Mouse (Mus musculus) heart, postnatal 0 days (tissue): ENCODE measurements around the gene Psmd9. TPM values are rescaled to one million over a fixed set of nuclear protein-coding genes. Genes with fewer than 3 reads are reported as not detected.

Experiments
- ATAC-seq: fragments of 200-750 bp; cut with Nextera tagmentation; 2 replicates; pipeline ENCODE4 v1.8.0; 2017; ENCODE audit warnings: low read depth, moderate number of reproducible peaks, moderate library complexity; ENCODE audit not compliant: insufficient read depth
- DNase-seq: peaks from one replicate; pipeline ENCODE4 v3.0.0-alpha.2; 2016; ENCODE audit warnings: low spot score
- H3K27ac ChIP-seq: fragments of 300-500 bp; sonication (generic); 2 replicates; pipeline ENCODE4 v1.5.1; 2014; ENCODE audit warnings: low read depth, mild to moderate bottlenecking
- H3K27me3 ChIP-seq: fragments of 300-500 bp; sonication (generic); 2 replicates; pipeline ENCODE4 v1.6.1; 2014; ENCODE audit warnings: low read length, mixed read lengths; ENCODE audit not compliant: control insufficient read depth, insufficient read depth
- H3K36me3 ChIP-seq: fragments of 300-500 bp; sonication (generic); replicated peaks from 2 replicates; pipeline ENCODE4 v1.6.1; 2014; ENCODE audit warnings: low read length, mixed read lengths; ENCODE audit not compliant: control insufficient read depth, insufficient read depth
- H3K4me1 ChIP-seq: fragments of 300-500 bp; sonication (generic); 2 replicates; pipeline ENCODE4 v1.6.1; 2014; ENCODE audit warnings: antibody characterized with exemption; ENCODE audit not compliant: control insufficient read depth, insufficient read depth
- H3K4me2 ChIP-seq: fragments of 300-500 bp; sonication (generic); 2 replicates; pipeline ENCODE4 v1.6.1; 2014; ENCODE audit warnings: low read depth, mild to moderate bottlenecking, low read length, moderate library complexity
- H3K4me3 ChIP-seq: fragments of 300-500 bp; sonication (generic); 2 replicates; pipeline ENCODE4 v1.5.1; 2014; ENCODE audit warnings: low read depth, low read length
- H3K9ac ChIP-seq: fragments of 300-500 bp; sonication (generic); replicated peaks from 2 replicates; pipeline ENCODE4 v1.6.1; 2014; ENCODE audit warnings: low read depth, low read length, mixed read lengths
- H3K9me3 ChIP-seq: fragments of 300-500 bp; sonication (generic); replicated peaks from 2 replicates; pipeline ENCODE4 v1.6.1; 2016; ENCODE audit warnings: low read length; ENCODE audit not compliant: control insufficient read depth
- CTCF ChIP-seq: IDR thresholded peaks from 2 replicates; pipeline ENCODE4 v1.5.1; 2016; ENCODE audit warnings: antibody characterized with exemption, control low read depth, low read depth
- EP300 ChIP-seq: IDR thresholded peaks from 2 replicates; pipeline ENCODE4 v1.6.1; 2016; ENCODE audit warnings: antibody characterized with exemption, low read depth
- WGBS: fragments of 180-500 bp; shearing (Covaris S2); extraction: QIAGEN DNeasy Blood & Tissue Kit; methylation state at CpG from one replicate; pipeline ENCODE4 v1.1.7; 2014; 5-methylcytosine and 5-hydroxymethylcytosine counted together
- polyA plus RNA-seq: library from polyadenylated mRNA; unstranded; fragments of >200 nt; fragmentation: Nextera tagmentation; extraction: Ambion mirVana; gene quantifications from 2 replicates; pipeline ENCODE4 v1.2.1, GENCODE M21; 2015
- total RNA-seq: library from RNA; depleted of rRNA; stranded (reverse); fragments of >200 nt; gene quantifications from 2 replicates; pipeline ENCODE4 v1.2.3, GENCODE M21; 2014; ENCODE audit warnings: low replicate concordance; rRNA removed

The Psmd9 gene
- total and polyA plus RNA-seq, 2 experiments from 2014 or later, result 11.2 to 54.9 TPM

DNA sequence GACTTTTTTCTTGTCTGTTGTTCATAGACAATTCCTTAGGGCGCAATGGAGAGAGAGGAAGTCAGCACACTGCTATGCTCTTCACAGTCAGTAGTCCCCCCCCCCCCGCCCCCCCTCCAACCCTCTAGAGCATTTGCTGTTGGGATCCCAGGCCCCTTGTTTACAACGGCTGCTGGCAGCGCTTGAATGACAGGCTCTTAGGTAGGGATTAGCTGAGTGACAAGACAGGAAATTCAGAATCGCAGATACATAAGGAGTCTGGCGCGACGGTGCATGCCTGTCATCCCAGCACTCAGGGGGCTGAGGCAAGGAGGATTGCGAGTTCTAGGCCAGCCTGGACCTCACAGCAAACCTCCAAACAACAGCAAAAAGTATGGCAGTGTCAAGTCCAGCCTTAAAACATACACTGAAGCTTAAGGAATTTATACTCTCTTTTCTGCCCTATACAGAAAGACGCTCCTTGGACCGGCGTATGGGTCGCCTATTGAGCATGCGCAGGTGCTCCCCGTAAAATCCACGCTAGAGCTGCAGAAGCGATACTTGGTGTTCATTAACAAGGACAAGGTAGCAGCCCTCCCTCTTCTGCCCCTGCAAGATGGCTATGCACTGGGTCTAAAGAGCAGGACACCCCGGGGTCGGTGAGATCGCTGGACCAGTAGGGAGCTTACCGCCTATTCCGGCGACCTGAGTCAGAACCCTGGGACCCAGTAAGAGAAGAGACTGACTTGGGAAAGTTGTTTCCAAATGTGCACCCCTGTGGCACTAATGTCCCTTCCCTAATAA, 128.0 kb downstream of the Psmd9 start:
- H3K4me2 ChIP-seq, result no peak overlapping the region

DNA sequence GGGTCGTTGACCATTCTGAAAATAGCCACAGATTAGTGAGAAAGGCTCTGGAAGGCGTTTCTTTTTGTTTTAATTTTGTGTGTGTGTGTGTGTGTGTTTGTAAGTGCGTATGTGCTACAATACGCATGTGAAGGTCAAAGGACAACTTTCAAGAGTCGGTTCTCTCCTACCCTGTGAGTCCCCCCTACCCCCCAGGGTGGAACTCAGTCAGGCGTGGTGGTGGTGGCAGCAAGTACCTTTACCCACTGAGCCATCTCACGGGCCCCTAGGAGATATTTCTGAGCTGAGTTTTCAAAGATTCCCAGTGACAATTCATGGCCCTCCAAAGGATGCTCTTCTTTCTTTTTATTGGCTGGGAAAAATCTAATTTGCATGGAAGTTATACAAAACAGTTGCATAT, 128.6 kb downstream of the Psmd9 start:
- H3K4me2 ChIP-seq, result no peak overlapping the region
- no peaks in the 10 kb centered on the region for H3K27me3 ChIP-seq
- no peak for TF ChIP-seq EP300
- TF ChIP-seq CTCF, result no peak
- H3K4me1 ChIP-seq, result peaks cover 21% of the 10 kb centered on the region
- H3K9ac ChIP-seq, result no peak overlapping the region
- WGBS, result 72% methylated on average over 7 of the region's 7 CpGs
- no peak overlapping the region for H3K27ac ChIP-seq
- ATAC-seq (no peak), DNase-seq (no peak)
- no peak overlapping the region for H3K4me3 ChIP-seq
- no peaks in the 10 kb centered on the region for H3K9me3 ChIP-seq
- H3K36me3 ChIP-seq, result no peaks in the 10 kb centered on the region

More for the DNA sequence above, 128.0 kb downstream of the Psmd9 start:
- Histone ChIP-seq H3K9ac (no peak overlapping the region), H3K9me3 (no peaks in the 10 kb centered on the region), H3K36me3 (no peaks in the 10 kb centered on the region), H3K27me3 (no peaks in the 10 kb centered on the region), H3K4me1 (peaks cover 18% of the 10 kb centered on the region), H3K27ac (no peak overlapping the region), H3K4me3 (no peak overlapping the region)
- ATAC-seq, result 0 out of 2 replicates have a peak, but pooled peaks have one; percentile 13
- no peak for DNase-seq
- 57% methylated on average over 23 of the region's 23 CpGs for WGBS
- TF ChIP-seq CTCF, result no peak
- no peak for TF ChIP-seq EP300

DNA sequence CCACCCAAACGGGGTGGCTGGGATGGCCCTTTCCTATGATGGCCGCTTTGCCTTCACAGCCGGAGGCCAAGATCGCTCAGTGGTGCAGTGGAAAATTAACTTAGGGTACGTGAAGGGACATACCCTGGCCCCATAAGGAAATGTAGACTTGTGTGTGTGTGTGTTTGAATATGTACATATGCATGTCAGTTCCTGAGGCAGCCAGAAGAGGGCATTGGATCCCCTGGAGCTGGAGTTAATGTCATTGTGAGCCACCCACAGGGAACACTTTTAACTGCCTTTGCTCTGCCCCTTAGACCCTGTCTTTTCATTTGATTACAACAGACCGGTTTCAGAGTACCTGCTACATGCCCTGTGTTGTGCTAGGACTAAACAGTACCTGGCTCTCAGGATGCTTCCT, 129.3 kb downstream of the Psmd9 start:
- Histone ChIP-seq H3K4me1 (peaks cover 21% of the 10 kb centered on the region), H3K9ac (no peak overlapping the region), H3K4me3 (no peak overlapping the region), H3K27ac (no peak overlapping the region), H3K4me2 (no peak overlapping the region), H3K36me3 (no peaks in the 10 kb centered on the region), H3K27me3 (no peaks in the 10 kb centered on the region), H3K9me3 (no peaks in the 10 kb centered on the region)
- no peak for DNase-seq
- 91% methylated on average over 6 of the region's 6 CpGs for WGBS
- no peak for TF ChIP-seq EP300
- TF ChIP-seq CTCF, result peak; percentile 19; the same call in 1 of the 2 replicates
- ATAC-seq, result no peak

Other genes with a start within 250 kb of the Psmd9 start
- gene Kdm2b, start 179.6 kb upstream of the Psmd9 start, total RNA-seq, result 29.3 and 38.8 TPM in 2 replicates
- gene Kdm2b, start 179.6 kb upstream of the Psmd9 start, polyA plus RNA-seq, result 12.4 and 14.7 TPM in 2 replicates
- gene Orai1, start 154.3 kb upstream of the Psmd9 start, total RNA-seq, result 23.9 and 43.4 TPM in 2 replicates
- gene Orai1, start 154.3 kb upstream of the Psmd9 start, polyA plus RNA-seq, result 18.7 and 21.2 TPM in 2 replicates
- not detected in 2 replicates for gene Morn3, start 122.4 kb upstream of the Psmd9 start, total RNA-seq
- gene Morn3, start 122.4 kb upstream of the Psmd9 start, polyA plus RNA-seq, result 0.36 TPM in 1 of 2 replicates, not detected in the other
- gene Tmem120b, start 101.0 kb upstream of the Psmd9 start, total RNA-seq, result 6.5 and 8.7 TPM in 2 replicates
- 10.7 and 11.1 TPM in 2 replicates for gene Tmem120b, start 101.0 kb upstream of the Psmd9 start, polyA plus RNA-seq
- 1.4 and 2.1 TPM in 2 replicates for gene Rhof, start 36.7 kb upstream of the Psmd9 start, total RNA-seq
- 0.71 and 1.1 TPM in 2 replicates for gene Rhof, start 36.7 kb upstream of the Psmd9 start, polyA plus RNA-seq
- gene Setd1b, start 27.2 kb upstream of the Psmd9 start, total RNA-seq, result 5.5 and 6.1 TPM in 2 replicates
- 4.9 and 5.1 TPM in 2 replicates for gene Setd1b, start 27.2 kb upstream of the Psmd9 start, polyA plus RNA-seq
- gene Hpd, start 13.3 kb downstream of the Psmd9 start, total RNA-seq, result 0.43 and 0.92 TPM in 2 replicates
- not detected in 2 replicates for gene Hpd, start 13.3 kb downstream of the Psmd9 start, polyA plus RNA-seq
- gene Wdr66, start 82.7 kb downstream of the Psmd9 start, total RNA-seq, result 3.1 and 7.3 TPM in 2 replicates
- 3.1 and 4.0 TPM in 2 replicates for gene Wdr66, start 82.7 kb downstream of the Psmd9 start, polyA plus RNA-seq
- 10.2 and 11.2 TPM in 2 replicates for gene Bcl7a, start 174.4 kb downstream of the Psmd9 start, total RNA-seq
- 6.6 TPM in 2 replicates for gene Bcl7a, start 174.4 kb downstream of the Psmd9 start, polyA plus RNA-seq
- gene Mlxip, start 225.4 kb downstream of the Psmd9 start, total RNA-seq, result 12.0 and 13.4 TPM in 2 replicates
- gene Mlxip, start 225.4 kb downstream of the Psmd9 start, polyA plus RNA-seq, result 5.9 and 7.3 TPM in 2 replicates